Mouse (Mus musculus) intestine, postnatal 0 days (tissue): ENCODE results near the gene Map3k20. TPM values are rescaled to one million over a fixed set of nuclear protein-coding genes. Genes with fewer than 3 reads are reported as not detected.

Experiments
- ATAC-seq: fragments of 200-750 bp; cut with Nextera tagmentation; 2 replicates; pipeline ENCODE4 v1.8.0; 2017; ENCODE audit warnings: mild to moderate bottlenecking, moderate TSS enrichment, moderate library complexity
- H3K27ac ChIP-seq: fragments of 300-500 bp; sonication (generic); 2 replicates; pipeline ENCODE4 v1.5.1; 2014; ENCODE audit warnings: mild to moderate bottlenecking, low read depth, low read length, moderate library complexity
- H3K27me3 ChIP-seq: fragments of 300-500 bp; sonication (generic); replicated peaks from 2 replicates; pipeline ENCODE4 v1.6.1; 2014; ENCODE audit warnings: low read length, mixed read lengths; ENCODE audit not compliant: control insufficient read depth, insufficient read depth
- H3K36me3 ChIP-seq: fragments of 300-500 bp; sonication (generic); 2 replicates; pipeline ENCODE4 v1.6.1; 2014; ENCODE audit warnings: mild to moderate bottlenecking, moderate library complexity; ENCODE audit not compliant: control insufficient read depth, insufficient read depth
- H3K4me1 ChIP-seq: fragments of 300-500 bp; sonication (generic); replicated peaks from 2 replicates; pipeline ENCODE4 v1.6.1; 2014; ENCODE audit warnings: antibody characterized with exemption, low read length, mixed read lengths; ENCODE audit not compliant: control insufficient read depth, insufficient read depth
- H3K4me2 ChIP-seq: fragments of 300-500 bp; sonication (generic); replicated peaks from 2 replicates; pipeline ENCODE4 v1.6.1; 2014; ENCODE audit warnings: low read depth, mild to moderate bottlenecking, moderate library complexity
- H3K4me3 ChIP-seq: fragments of 300-500 bp; sonication (generic); 2 replicates; pipeline ENCODE4 v1.5.1; 2014; ENCODE audit warnings: low read depth, low read length
- H3K9ac ChIP-seq: fragments of 300-500 bp; sonication (generic); 2 replicates; pipeline ENCODE4 v1.6.1; 2014; ENCODE audit warnings: mild to moderate bottlenecking, low read depth, low read length
- H3K9me3 ChIP-seq: fragments of 300-500 bp; sonication (generic); 2 replicates; pipeline ENCODE4 v1.6.1; 2016; ENCODE audit warnings: mixed run types; ENCODE audit not compliant: control insufficient read depth
- CTCF ChIP-seq: sonication (generic); IDR thresholded peaks from 2 replicates; pipeline ENCODE4 v1.5.1; 2016; ENCODE audit warnings: low read depth, mild to moderate bottlenecking, control low read depth, antibody characterized with exemption, moderate library complexity
- WGBS: fragments of 180-500 bp; shearing (Covaris S2); extraction: QIAGEN DNeasy Blood & Tissue Kit; methylation state at CpG from one replicate; pipeline ENCODE4 v1.1.7; 2014; 5-methylcytosine and 5-hydroxymethylcytosine counted together
- polyA plus RNA-seq: library from polyadenylated mRNA; unstranded; fragments of >200 nt; fragmentation: Nextera tagmentation; extraction: Ambion mirVana; gene quantifications from 2 replicates; pipeline ENCODE4 v1.2.1, GENCODE M21; 2015

The Map3k20 gene
- polyA plus RNA-seq, 1 experiment from 2014 or later = 9.0 TPM

DNA sequence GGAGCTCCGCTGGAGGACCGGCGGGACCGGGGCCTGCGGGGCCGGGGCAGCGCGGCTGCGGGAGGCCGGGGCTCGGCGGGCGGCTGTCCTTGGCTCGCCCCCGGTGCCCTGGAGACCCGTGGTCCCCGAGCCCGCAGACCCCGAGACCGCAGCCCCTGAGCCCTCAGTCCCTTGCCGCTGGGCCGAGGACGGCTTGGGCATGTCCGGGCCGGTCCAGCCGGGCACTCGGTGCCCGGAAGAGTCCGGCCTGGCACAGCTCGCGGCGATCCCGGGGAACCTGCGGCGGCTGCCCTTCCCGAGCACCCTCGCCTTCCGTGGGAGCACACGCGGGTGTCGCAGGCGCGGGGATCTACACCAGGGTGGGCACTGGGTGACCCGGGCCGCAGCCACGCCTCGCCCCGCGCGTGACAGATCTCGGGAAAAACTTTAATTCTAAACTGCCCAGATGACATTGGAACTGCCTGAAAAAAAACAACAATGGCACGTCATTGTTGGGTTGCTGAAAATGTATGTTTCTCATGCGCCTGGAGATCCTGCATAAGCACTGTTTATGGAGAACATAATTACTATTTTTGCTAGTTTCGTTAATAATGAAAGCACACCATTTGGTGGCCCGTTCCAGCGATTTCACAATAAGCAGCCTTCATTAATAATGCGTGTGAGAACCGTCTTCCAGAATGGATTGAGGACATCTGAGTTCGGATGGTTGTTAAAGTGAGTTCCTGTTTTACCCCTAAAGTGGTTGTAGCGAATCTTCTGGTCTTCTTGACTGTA, 638 bp downstream of the Map3k20 start:
- no peak for TF ChIP-seq CTCF
- Histone ChIP-seq H3K9ac (peak overlapping the region; percentile 98), H3K4me1 (0 out of 2 replicates have a peak, but pooled peaks cover 8% of the 10 kb centered on the region), H3K9me3 (no peaks in the 10 kb centered on the region), H3K27ac (peak overlapping the region; percentile 86), H3K27me3 (no peaks in the 10 kb centered on the region), H3K4me3 (peak overlapping the region; percentile 93), H3K36me3 (no peaks in the 10 kb centered on the region), H3K4me2 (peak overlapping the region; percentile 78)
- under 1% methylated on average over 49 of the region's 60 CpGs for WGBS
- ATAC-seq = peak; percentile 48

DNA sequence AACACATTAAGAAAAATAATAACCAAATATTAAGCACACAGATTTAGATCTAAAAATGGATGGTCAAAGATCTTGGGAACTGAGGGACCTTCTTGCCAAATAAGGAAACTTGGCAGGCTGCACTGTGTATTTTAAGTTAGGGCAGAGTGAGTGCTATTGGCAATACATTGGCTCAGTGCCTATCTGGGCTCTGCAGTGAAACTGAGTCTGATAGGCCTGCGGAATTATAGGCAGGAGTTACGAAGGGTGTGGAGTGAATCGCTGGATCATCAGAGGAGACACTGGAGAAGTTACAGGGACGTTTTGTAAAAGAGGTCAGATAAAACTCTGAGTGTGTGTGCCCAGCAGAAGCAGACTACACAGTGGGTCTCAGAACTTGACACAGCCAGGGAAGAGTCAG, 1.7 kb downstream of the Map3k20 start:
- no peaks in the 10 kb centered on the region for H3K9me3 ChIP-seq
- ATAC-seq = no peak
- H3K4me2 ChIP-seq = peak overlapping the region; percentile 46
- H3K9ac ChIP-seq = no peak overlapping the region
- H3K4me3 ChIP-seq = no peak overlapping the region
- H3K4me1 ChIP-seq = 0 out of 2 replicates have a peak, but pooled peaks cover 8% of the 10 kb centered on the region
- TF ChIP-seq CTCF = no peak
- H3K27ac ChIP-seq = no peak overlapping the region
- H3K27me3 ChIP-seq = no peaks in the 10 kb centered on the region
- no peaks in the 10 kb centered on the region for H3K36me3 ChIP-seq
- WGBS = 17% methylated on average over 4 of the region's 4 CpGs

DNA sequence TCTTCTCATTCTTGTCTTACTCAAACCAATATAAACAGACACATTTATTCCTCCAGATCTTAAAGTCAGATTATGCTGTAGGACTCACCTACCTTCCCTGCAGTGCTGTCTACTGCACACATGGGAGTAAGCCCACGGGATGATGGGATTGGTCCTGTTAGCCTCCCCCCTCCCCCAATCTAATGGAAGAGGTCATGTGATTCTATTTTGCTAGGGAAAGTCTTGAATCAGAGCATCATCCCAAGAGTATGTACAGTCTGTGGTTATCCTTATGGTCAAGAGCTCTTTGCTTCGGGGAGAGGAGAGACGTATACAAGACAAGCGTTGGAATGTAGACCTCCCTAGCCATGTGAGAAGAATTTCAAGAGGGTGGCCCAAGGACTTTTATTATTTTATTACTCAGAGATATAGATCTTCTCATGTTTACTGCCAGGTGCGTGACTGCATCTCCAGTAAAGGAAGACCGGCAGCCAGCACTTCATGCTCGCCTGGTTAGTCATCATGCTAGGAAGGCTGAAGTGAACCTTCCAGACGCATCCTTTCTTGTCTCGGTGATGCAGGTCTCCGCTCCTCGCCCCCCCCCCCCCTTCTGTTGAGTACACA, 3.6 kb downstream of the Map3k20 start:
- H3K4me3 ChIP-seq = no peak overlapping the region
- peaks cover 11% of the 10 kb centered on the region; the same call in 1 of the 2 replicates for H3K4me1 ChIP-seq
- ATAC-seq = 0 out of 2 replicates have a peak, but pooled peaks have one; percentile 19
- no peak overlapping the region for H3K27ac ChIP-seq
- H3K9me3 ChIP-seq = no peaks in the 10 kb centered on the region
- TF ChIP-seq CTCF = no peak
- no peak overlapping the region for H3K9ac ChIP-seq
- WGBS = 23% methylated on average over 10 of the region's 11 CpGs
- no peaks in the 10 kb centered on the region for H3K27me3 ChIP-seq
- H3K4me2 ChIP-seq = no peak overlapping the region
- H3K36me3 ChIP-seq = no peaks in the 10 kb centered on the region

DNA sequence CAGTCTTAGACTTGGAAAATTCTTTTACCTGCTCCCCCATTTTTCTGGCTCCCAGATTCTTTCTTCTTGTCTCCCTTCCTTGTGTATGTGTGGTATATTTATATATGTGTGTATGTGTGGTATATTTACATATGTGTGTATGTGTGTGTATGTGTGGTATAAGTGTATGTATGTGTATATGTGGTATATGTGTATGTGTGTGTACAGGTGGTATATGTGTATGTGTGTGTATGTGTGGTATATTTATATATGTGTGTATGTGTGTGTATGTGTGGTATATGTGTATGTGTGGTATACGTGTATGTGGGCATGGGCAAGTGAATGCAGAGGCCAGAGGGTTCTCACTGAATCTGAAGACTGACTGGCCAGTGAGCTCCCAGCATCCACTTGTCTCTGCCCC, 5.7 kb downstream of the Map3k20 start:
- Histone ChIP-seq H3K4me3 (no peak overlapping the region), H3K36me3 (no peaks in the 10 kb centered on the region), H3K4me2 (no peak overlapping the region), H3K27me3 (no peaks in the 10 kb centered on the region), H3K27ac (no peak overlapping the region), H3K9me3 (no peaks in the 10 kb centered on the region), H3K4me1 (peaks cover 11% of the 10 kb centered on the region; the same call in 1 of the 2 replicates), H3K9ac (no peak overlapping the region)
- TF ChIP-seq CTCF = no peak
- 92% methylated on average over 1 of the region's 1 CpGs for WGBS
- ATAC-seq = no peak

DNA sequence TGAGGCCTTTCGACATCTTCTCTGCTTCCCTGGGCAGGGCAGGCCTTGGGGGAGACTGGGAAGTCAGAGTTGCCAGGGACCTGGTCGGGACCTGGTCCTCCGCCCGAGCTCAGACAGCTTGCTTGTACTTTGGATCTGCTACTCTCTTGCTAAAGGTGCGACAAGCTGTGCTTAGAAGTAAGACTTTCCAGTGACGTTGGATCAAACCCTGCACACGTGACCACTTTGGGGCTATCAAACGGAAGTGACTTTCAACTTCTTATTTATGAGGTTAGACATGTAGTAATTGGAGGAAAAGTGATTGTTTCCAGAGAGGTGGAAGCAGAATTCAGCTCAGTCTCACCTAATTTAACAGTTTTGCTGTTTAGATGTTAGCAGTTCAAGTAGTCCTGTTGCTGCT, 7.1 kb downstream of the Map3k20 start:
- no peak overlapping the region for H3K4me2 ChIP-seq
- TF ChIP-seq CTCF = no peak
- no peaks in the 10 kb centered on the region for H3K27me3 ChIP-seq
- H3K27ac ChIP-seq = no peak overlapping the region
- no peaks in the 10 kb centered on the region for H3K36me3 ChIP-seq
- no peak overlapping the region for H3K9ac ChIP-seq
- no peak overlapping the region for H3K4me3 ChIP-seq
- H3K9me3 ChIP-seq = no peaks in the 10 kb centered on the region
- no peak for ATAC-seq
- WGBS = 57% methylated on average over 8 of the region's 8 CpGs
- peaks cover 7% of the 10 kb centered on the region; the same call in 1 of the 2 replicates for H3K4me1 ChIP-seq

DNA sequence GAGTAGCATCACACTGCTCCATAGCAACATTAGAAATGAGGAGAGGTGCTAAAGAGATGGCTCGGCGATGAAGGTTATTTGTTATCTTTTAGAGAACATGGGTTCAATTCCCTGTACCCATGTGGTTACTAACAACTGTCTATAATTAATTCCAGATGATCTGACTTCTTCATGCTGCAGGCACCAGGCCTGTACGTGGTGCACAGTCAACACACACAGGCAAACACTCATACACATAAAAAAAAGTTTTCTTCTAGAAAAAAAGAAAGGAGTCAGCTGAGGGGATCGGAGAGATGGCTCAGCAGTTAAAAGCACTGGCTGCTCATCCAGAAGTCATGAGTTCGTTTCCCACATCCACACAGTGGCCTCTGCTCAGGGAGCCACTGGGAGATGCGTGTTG, 9.6 kb downstream of the Map3k20 start:
- H3K36me3 ChIP-seq = peaks cover 11% of the 10 kb centered on the region; the same call in 1 of the 2 replicates
- no peaks in the 10 kb centered on the region for H3K9me3 ChIP-seq
- H3K4me1 ChIP-seq = peaks cover 3% of the 10 kb centered on the region; the same call in 1 of the 2 replicates
- no peak overlapping the region for H3K4me3 ChIP-seq
- H3K4me2 ChIP-seq = no peak overlapping the region
- no peak overlapping the region for H3K27ac ChIP-seq
- no peak for TF ChIP-seq CTCF
- ATAC-seq = no peak
- H3K9ac ChIP-seq = no peak overlapping the region
- 94% methylated on average over 6 of the region's 6 CpGs for WGBS
- no peaks in the 10 kb centered on the region for H3K27me3 ChIP-seq
